Mouse (Mus musculus): ENCODE results near the gene Pex14. TPM values are rescaled to one million over a fixed set of nuclear protein-coding genes. Genes with fewer than 3 reads are reported as not detected.
A peak's percentile ranks its signal among the peaks of the same experiment; 100 is the strongest.

Gene Pex14
- polyA plus RNA-seq, 1 experiment from 2014 or later = 49.8 TPM

- Histone ChIP-seq H3K9me3 (replicated peaks; ENCODE audit: control insufficient read depth, low read length) (no peaks in the 10 kb centered on the region), H3K4me3 (replicated peaks; ENCODE audit: low read length) (0 out of 2 replicates have a peak overlapping the region, but pooled peaks have one; percentile 6), H3K27ac (ENCODE audit: low read length) (peak overlapping the region; percentile 66), H3K4me1 (ENCODE audit: control insufficient read depth, insufficient read depth, low read length) (peaks cover 31% of the 10 kb centered on the region), H3K4me2 (ENCODE audit: low read depth, low read length) (peak overlapping the region; percentile 37), H3K36me3 (ENCODE audit: control insufficient read depth, insufficient read depth, low read length) (no peaks in the 10 kb centered on the region), H3K27me3 (ENCODE audit: control insufficient read depth, insufficient read depth, low read length) (no peaks in the 10 kb centered on the region), H3K9ac (ENCODE audit: low read length) (peak overlapping the region; percentile 9)
- peak; percentile 86 for ATAC-seq (ENCODE audit: insufficient read depth, low FRiP score)
- WGBS = 14% methylated on average over 16 of the region's 16 CpGs
These were observed 50.1 kb downstream of the Pex14 start for GRCm38 (mm10) chr4:149049351-149050159.

- H3K4me2 ChIP-seq (ENCODE audit: low read depth, low read length) = peak overlapping the region; percentile 37
- H3K36me3 ChIP-seq (ENCODE audit: control insufficient read depth, insufficient read depth, low read length) = no peaks in the 10 kb centered on the region
- WGBS = 40% methylated on average over 10 of the region's 10 CpGs
- peak overlapping the region; percentile 9; the same call in 1 of the 2 replicates for H3K9ac ChIP-seq (ENCODE audit: low read length)
- no peak for ATAC-seq (ENCODE audit: insufficient read depth, low FRiP score)
- peak overlapping the region; percentile 66 for H3K27ac ChIP-seq (ENCODE audit: low read length)
- no peaks in the 10 kb centered on the region for H3K9me3 ChIP-seq (replicated peaks; ENCODE audit: control insufficient read depth, low read length)
- no peak overlapping the region for H3K4me3 ChIP-seq (replicated peaks; ENCODE audit: low read length)
- H3K4me1 ChIP-seq (ENCODE audit: control insufficient read depth, insufficient read depth, low read length) = peaks cover 27% of the 10 kb centered on the region
- H3K27me3 ChIP-seq (ENCODE audit: control insufficient read depth, insufficient read depth, low read length) = no peaks in the 10 kb centered on the region
These were observed 50.9 kb downstream of the Pex14 start for GRCm38 (mm10) chr4:149048625-149049228.

GRCm38 (mm10) chr4:149047360-149047759, 52.3 kb downstream of the Pex14 start:
- Histone ChIP-seq H3K9me3 (replicated peaks; ENCODE audit: control insufficient read depth, low read length) (no peaks in the 10 kb centered on the region), H3K27me3 (ENCODE audit: control insufficient read depth, insufficient read depth, low read length) (no peaks in the 10 kb centered on the region), H3K4me3 (replicated peaks; ENCODE audit: low read length) (no peak overlapping the region), H3K4me1 (ENCODE audit: control insufficient read depth, insufficient read depth, low read length) (peaks cover 27% of the 10 kb centered on the region), H3K27ac (ENCODE audit: low read length) (no peak overlapping the region), H3K9ac (ENCODE audit: low read length) (no peak overlapping the region), H3K4me2 (ENCODE audit: low read depth, low read length) (no peak overlapping the region), H3K36me3 (ENCODE audit: control insufficient read depth, insufficient read depth, low read length) (no peaks in the 10 kb centered on the region)
- WGBS = 25% methylated on average over 10 of the region's 10 CpGs
- no peak for ATAC-seq (ENCODE audit: insufficient read depth, low FRiP score)

- Histone ChIP-seq H3K36me3 (ENCODE audit: control insufficient read depth, insufficient read depth, low read length) (no peaks in the 10 kb centered on the region), H3K9ac (ENCODE audit: low read length) (no peak overlapping the region), H3K27me3 (ENCODE audit: control insufficient read depth, insufficient read depth, low read length) (no peaks in the 10 kb centered on the region), H3K9me3 (replicated peaks; ENCODE audit: control insufficient read depth, low read length) (no peaks in the 10 kb centered on the region), H3K4me1 (ENCODE audit: control insufficient read depth, insufficient read depth, low read length) (peaks cover 27% of the 10 kb centered on the region), H3K4me3 (replicated peaks; ENCODE audit: low read length) (no peak overlapping the region), H3K4me2 (ENCODE audit: low read depth, low read length) (no peak overlapping the region), H3K27ac (ENCODE audit: low read length) (no peak overlapping the region)
- no peak for ATAC-seq (ENCODE audit: insufficient read depth, low FRiP score)
- WGBS = 73% methylated on average over 5 of the region's 5 CpGs
These were observed 53.8 kb downstream of the Pex14 start for GRCm38 (mm10) chr4:149045885-149046284.

- Histone ChIP-seq H3K4me3 (replicated peaks; ENCODE audit: low read length) (no peak overlapping the region), H3K36me3 (ENCODE audit: control insufficient read depth, insufficient read depth, low read length) (no peaks in the 10 kb centered on the region), H3K9ac (ENCODE audit: low read length) (no peak overlapping the region), H3K9me3 (replicated peaks; ENCODE audit: control insufficient read depth, low read length) (no peaks in the 10 kb centered on the region), H3K4me1 (ENCODE audit: control insufficient read depth, insufficient read depth, low read length) (peaks cover 4% of the 10 kb centered on the region; the same call in 1 of the 2 replicates), H3K27ac (ENCODE audit: low read length) (no peak overlapping the region), H3K27me3 (ENCODE audit: control insufficient read depth, insufficient read depth, low read length) (no peaks in the 10 kb centered on the region), H3K4me2 (ENCODE audit: low read depth, low read length) (no peak overlapping the region)
- WGBS = 45% methylated on average over 6 of the region's 6 CpGs
- ATAC-seq (ENCODE audit: insufficient read depth, low FRiP score) = no peak
These were observed 59.4 kb downstream of the Pex14 start for GRCm38 (mm10) chr4:149040289-149040688.

- peaks cover 4% of the 10 kb centered on the region; the same call in 1 of the 2 replicates for H3K4me1 ChIP-seq (ENCODE audit: control insufficient read depth, insufficient read depth, low read length)
- H3K4me2 ChIP-seq (ENCODE audit: low read depth, low read length) = no peak overlapping the region
- no peak overlapping the region for H3K9ac ChIP-seq (ENCODE audit: low read length)
- WGBS = 58% methylated on average over 6 of the region's 6 CpGs
- no peaks in the 10 kb centered on the region for H3K36me3 ChIP-seq (ENCODE audit: control insufficient read depth, insufficient read depth, low read length)
- no peak for ATAC-seq (ENCODE audit: insufficient read depth, low FRiP score)
- H3K9me3 ChIP-seq (replicated peaks; ENCODE audit: control insufficient read depth, low read length) = no peaks in the 10 kb centered on the region
- H3K27me3 ChIP-seq (ENCODE audit: control insufficient read depth, insufficient read depth, low read length) = no peaks in the 10 kb centered on the region
- no peak overlapping the region; the same call in 1 of the 2 replicates for H3K27ac ChIP-seq (ENCODE audit: low read length)
- no peak overlapping the region for H3K4me3 ChIP-seq (replicated peaks; ENCODE audit: low read length)
These were observed 62.0 kb downstream of the Pex14 start for GRCm38 (mm10) chr4:149037706-149038105.

- no peaks in the 10 kb centered on the region for H3K36me3 ChIP-seq (ENCODE audit: control insufficient read depth, insufficient read depth, low read length)
- H3K4me1 ChIP-seq (ENCODE audit: control insufficient read depth, insufficient read depth, low read length) = peaks cover 4% of the 10 kb centered on the region; the same call in 1 of the 2 replicates
- WGBS = 59% methylated on average over 9 of the region's 9 CpGs
- no peak for ATAC-seq (ENCODE audit: insufficient read depth, low FRiP score)
- H3K27ac ChIP-seq (ENCODE audit: low read length) = no peak overlapping the region
- no peak overlapping the region for H3K4me2 ChIP-seq (ENCODE audit: low read depth, low read length)
- no peaks in the 10 kb centered on the region for H3K9me3 ChIP-seq (replicated peaks; ENCODE audit: control insufficient read depth, low read length)
- H3K9ac ChIP-seq (ENCODE audit: low read length) = no peak overlapping the region
- no peaks in the 10 kb centered on the region for H3K27me3 ChIP-seq (ENCODE audit: control insufficient read depth, insufficient read depth, low read length)
- no peak overlapping the region for H3K4me3 ChIP-seq (replicated peaks; ENCODE audit: low read length)
These were observed 63.1 kb downstream of the Pex14 start for GRCm38 (mm10) chr4:149036592-149036991.

GRCm38 (mm10) chr4:149031507-149031906, 68.2 kb downstream of the Pex14 start:
- Histone ChIP-seq H3K36me3 (ENCODE audit: control insufficient read depth, insufficient read depth, low read length) (no peaks in the 10 kb centered on the region), H3K4me1 (ENCODE audit: control insufficient read depth, insufficient read depth, low read length) (no peaks in the 10 kb centered on the region), H3K4me3 (replicated peaks; ENCODE audit: low read length) (no peak overlapping the region), H3K9ac (ENCODE audit: low read length) (no peak overlapping the region), H3K4me2 (ENCODE audit: low read depth, low read length) (no peak overlapping the region), H3K9me3 (replicated peaks; ENCODE audit: control insufficient read depth, low read length) (no peaks in the 10 kb centered on the region), H3K27me3 (ENCODE audit: control insufficient read depth, insufficient read depth, low read length) (no peaks in the 10 kb centered on the region), H3K27ac (ENCODE audit: low read length) (no peak overlapping the region)
- 86% methylated on average over 4 of the region's 4 CpGs for WGBS
- no peak; the same call in 1 of the 2 replicates for ATAC-seq (ENCODE audit: insufficient read depth, low FRiP score)

- H3K4me3 ChIP-seq (replicated peaks; ENCODE audit: low read length) = no peak overlapping the region
- 53% methylated on average over 9 of the region's 9 CpGs for WGBS
- no peak for ATAC-seq (ENCODE audit: insufficient read depth, low FRiP score)
- H3K27ac ChIP-seq (ENCODE audit: low read length) = no peak overlapping the region
- H3K9ac ChIP-seq (ENCODE audit: low read length) = no peak overlapping the region
- H3K4me2 ChIP-seq (ENCODE audit: low read depth, low read length) = no peak overlapping the region
- no peaks in the 10 kb centered on the region for H3K4me1 ChIP-seq (ENCODE audit: control insufficient read depth, insufficient read depth, low read length)
- no peaks in the 10 kb centered on the region for H3K9me3 ChIP-seq (replicated peaks; ENCODE audit: control insufficient read depth, low read length)
- no peaks in the 10 kb centered on the region for H3K27me3 ChIP-seq (ENCODE audit: control insufficient read depth, insufficient read depth, low read length)
- H3K36me3 ChIP-seq (ENCODE audit: control insufficient read depth, insufficient read depth, low read length) = no peaks in the 10 kb centered on the region
These were observed 72.1 kb downstream of the Pex14 start for GRCm38 (mm10) chr4:149027571-149027970.
